In genomic region chr8:117445507-117445906, GRCm38 (mm10) we compare ENCODE assay signal across 26 mouse cellular contexts. TPM values are rescaled to one million over a fixed set of nuclear protein-coding genes. Genes with fewer than 3 reads are reported as not detected.
DNase-seq lines count a peak whose midpoint lies in the region; ATAC-seq lines count a peak whose summit lies in the region.
"Had no signal": no experiment of that assay in that cellular context is flagged by ENCODE, and none has a peak within 500 bp of the region (broad histone marks: within the 10 kb centered on the region; RNA-seq: fewer than 3 reads in every experiment).

No protein-coding gene starts in this region.

- H3K4me3 ChIP-seq in embryonic facial prominence, embryonic 12.5 days, result no peak overlapping the region
- no peak overlapping the region for H3K4me3 ChIP-seq in embryonic facial prominence, embryonic 10.5 days
- no peak overlapping the region for H3K4me3 ChIP-seq in limb, embryonic 12.5 days (replicated peaks)
- H3K4me3 ChIP-seq in limb, embryonic 10.5 days, result no peak overlapping the region
- no peak overlapping the region for H3K4me3 ChIP-seq in hindbrain, embryonic 12.5 days
- H3K4me3 ChIP-seq in midbrain, embryonic 16.5 days (ENCODE audit: low read depth, low read length), result no peak overlapping the region
- H3K4me3 ChIP-seq: embryonic facial prominence, embryonic 13.5 days; heart, embryonic 13.5 days; kidney, embryonic 15.5 days; limb, embryonic 15.5 days; liver, embryonic 15.5 days; lung, embryonic 15.5 days; myocyte had no signal

- H3K9me3 ChIP-seq in embryonic facial prominence, embryonic 12.5 days, result no peaks in the 10 kb centered on the region
- H3K9me3 ChIP-seq in embryonic facial prominence, embryonic 10.5 days, result no peaks in the 10 kb centered on the region
- H3K9me3 ChIP-seq in limb, embryonic 12.5 days, result no peaks in the 10 kb centered on the region
- no peaks in the 10 kb centered on the region for H3K9me3 ChIP-seq in limb, embryonic 10.5 days (replicated peaks)
- H3K9me3 ChIP-seq in hindbrain, embryonic 12.5 days (replicated peaks), result no peaks in the 10 kb centered on the region
- no peaks in the 10 kb centered on the region for H3K9me3 ChIP-seq in midbrain, embryonic 16.5 days (replicated peaks; ENCODE audit: control insufficient read depth, low read length, poor library complexity, severe bottlenecking)
- H3K9me3 ChIP-seq: embryonic facial prominence, embryonic 13.5 days; heart, embryonic 13.5 days; kidney, embryonic 15.5 days; limb, embryonic 15.5 days; liver, embryonic 15.5 days; lung, embryonic 15.5 days had no signal

- H3K9ac ChIP-seq in embryonic facial prominence, embryonic 12.5 days, result no peak overlapping the region
- H3K9ac ChIP-seq in limb, embryonic 12.5 days (replicated peaks), result no peak overlapping the region
- no peak overlapping the region for H3K9ac ChIP-seq in hindbrain, embryonic 12.5 days
- H3K9ac ChIP-seq in midbrain, embryonic 16.5 days (ENCODE audit: low read depth, low read length), result no peak overlapping the region
- H3K9ac ChIP-seq: embryonic facial prominence, embryonic 13.5 days; heart, embryonic 13.5 days; kidney, embryonic 15.5 days; limb, embryonic 15.5 days; liver, embryonic 15.5 days; lung, embryonic 15.5 days had no signal

- no peak overlapping the region for H3K4me2 ChIP-seq in embryonic facial prominence, embryonic 12.5 days (replicated peaks)
- no peak overlapping the region for H3K4me2 ChIP-seq in limb, embryonic 12.5 days
- H3K4me2 ChIP-seq in hindbrain, embryonic 12.5 days (replicated peaks), result no peak overlapping the region
- H3K4me2 ChIP-seq in midbrain, embryonic 16.5 days (ENCODE audit: low read length), result no peak overlapping the region
- H3K4me2 ChIP-seq: embryonic facial prominence, embryonic 13.5 days; heart, embryonic 13.5 days; kidney, embryonic 15.5 days; limb, embryonic 15.5 days; liver, embryonic 15.5 days; lung, embryonic 15.5 days had no signal

- H3K27ac ChIP-seq in embryonic facial prominence, embryonic 12.5 days, result 0 out of 2 replicates have a peak overlapping the region, but pooled peaks have one; percentile 13
- H3K27ac ChIP-seq in embryonic facial prominence, embryonic 10.5 days (replicated peaks), result no peak overlapping the region
- H3K27ac ChIP-seq in limb, embryonic 12.5 days, result 0 out of 2 replicates have a peak overlapping the region, but pooled peaks have one; percentile 41
- no peak overlapping the region for H3K27ac ChIP-seq in limb, embryonic 10.5 days
- peak overlapping the region; percentile 79 for H3K27ac ChIP-seq in hindbrain, embryonic 12.5 days
- H3K27ac ChIP-seq in midbrain, embryonic 16.5 days (ENCODE audit: low read length), result no peak overlapping the region
- H3K27ac ChIP-seq: embryonic facial prominence, embryonic 13.5 days; heart, embryonic 13.5 days; kidney, embryonic 15.5 days; liver, embryonic 15.5 days; lung, embryonic 15.5 days had no signal

- H3K36me3 ChIP-seq in embryonic facial prominence, embryonic 12.5 days, result peaks cover 53% of the 10 kb centered on the region
- H3K36me3 ChIP-seq in embryonic facial prominence, embryonic 10.5 days (replicated peaks), result peaks cover 77% of the 10 kb centered on the region
- H3K36me3 ChIP-seq in limb, embryonic 12.5 days, result peaks cover 64% of the 10 kb centered on the region
- peaks cover 74% of the 10 kb centered on the region for H3K36me3 ChIP-seq in limb, embryonic 10.5 days
- peaks cover 57% of the 10 kb centered on the region for H3K36me3 ChIP-seq in hindbrain, embryonic 12.5 days
- peaks cover 13% of the 10 kb centered on the region for H3K36me3 ChIP-seq in midbrain, embryonic 16.5 days (ENCODE audit: control insufficient read depth, insufficient read depth, low read length)

- H3K4me1 ChIP-seq in embryonic facial prominence, embryonic 12.5 days, result peaks cover 6% of the 10 kb centered on the region; the same call in 1 of the 2 replicates
- H3K4me1 ChIP-seq in embryonic facial prominence, embryonic 10.5 days, result peaks cover 19% of the 10 kb centered on the region
- H3K4me1 ChIP-seq in limb, embryonic 12.5 days (replicated peaks), result peaks cover 18% of the 10 kb centered on the region
- H3K4me1 ChIP-seq in limb, embryonic 10.5 days, result peaks cover 24% of the 10 kb centered on the region
- peaks cover 31% of the 10 kb centered on the region for H3K4me1 ChIP-seq in hindbrain, embryonic 12.5 days
- peaks cover 2% of the 10 kb centered on the region; the same call in 1 of the 2 replicates for H3K4me1 ChIP-seq in midbrain, embryonic 16.5 days (ENCODE audit: control insufficient read depth, insufficient read depth, low read length)
- H3K4me1 ChIP-seq: embryonic facial prominence, embryonic 13.5 days; kidney, embryonic 15.5 days; lung, embryonic 15.5 days had no signal

- no peak for DNase-seq in embryonic facial prominence, embryonic 10.5 days (ENCODE audit: low spot score)
- no peak for DNase-seq in limb, embryonic 10.5 days (ENCODE audit: low spot score)
- no peak for DNase-seq in frontal cortex, postnatal 25 days (ENCODE audit: low spot score in 2 of 2)
- no peak for DNase-seq in kidney, postnatal 14 days
- DNase-seq: adrenal gland, postnatal 10 days; cerebellum, adult 18-20 months; cerebellum, postnatal 14 days; gastrocnemius, postnatal 14 days; heart, adult 11 months; heart, postnatal 14 days; kidney, adult 11 months; kidney, postnatal 4 days; lung, postnatal 4 days; thymus, postnatal 14 days had no signal

- WGBS in embryonic facial prominence, embryonic 12.5 days, result 78% methylated on average over 5 of the region's 5 CpGs
- WGBS in embryonic facial prominence, embryonic 10.5 days, result 80% methylated on average over 5 of the region's 5 CpGs
- 63% methylated on average over 5 of the region's 5 CpGs for WGBS in limb, embryonic 12.5 days
- WGBS in limb, embryonic 10.5 days, result 81% methylated on average over 5 of the region's 5 CpGs
- WGBS in hindbrain, embryonic 12.5 days, result 64% methylated on average over 5 of the region's 5 CpGs
- 74% methylated on average over 5 of the region's 5 CpGs for WGBS in midbrain, embryonic 16.5 days

- ATAC-seq in embryonic facial prominence, embryonic 12.5 days (ENCODE audit: insufficient number of reproducible peaks, insufficient read depth, low FRiP score, low TSS enrichment), result no peak
- ATAC-seq in limb, embryonic 12.5 days (ENCODE audit: insufficient number of reproducible peaks, insufficient read depth, low FRiP score, low TSS enrichment, low read depth), result no peak; the same call in 1 of the 2 replicates
- peak; percentile 62; the same call in 1 of the 2 replicates for ATAC-seq in hindbrain, embryonic 12.5 days (ENCODE audit: low FRiP score)
- ATAC-seq in midbrain, embryonic 16.5 days, result 0 out of 2 replicates have a peak, but pooled peaks have one; percentile 29
- ATAC-seq: activated CD4-positive, CD25-positive, alpha-beta regulatory T cell, adult 4 months had no signal

- H3K27me3 ChIP-seq in embryonic facial prominence, embryonic 12.5 days, result no peaks in the 10 kb centered on the region
- no peaks in the 10 kb centered on the region for H3K27me3 ChIP-seq in embryonic facial prominence, embryonic 10.5 days (replicated peaks; ENCODE audit: low read depth, poor library complexity, severe bottlenecking)
- no peaks in the 10 kb centered on the region for H3K27me3 ChIP-seq in limb, embryonic 12.5 days
- H3K27me3 ChIP-seq in limb, embryonic 10.5 days (ENCODE audit: low read depth, poor library complexity, severe bottlenecking), result no peaks in the 10 kb centered on the region
- H3K27me3 ChIP-seq in hindbrain, embryonic 12.5 days, result no peaks in the 10 kb centered on the region
- H3K27me3 ChIP-seq in midbrain, embryonic 16.5 days (ENCODE audit: control insufficient read depth, insufficient read depth, low read depth, low read length), result no peaks in the 10 kb centered on the region
- H3K27me3 ChIP-seq: embryonic facial prominence, embryonic 13.5 days; heart, embryonic 13.5 days; kidney, embryonic 15.5 days; limb, embryonic 15.5 days; liver, embryonic 15.5 days; lung, embryonic 15.5 days had no signal

RNA-seq across cellular contexts. Expression of gene Plcg2, which starts 52.6 kb away (rescaled TPM):
- 2.4 and 2.8 TPM in 2 replicates for polyA plus RNA-seq in embryonic facial prominence, embryonic 12.5 days (2016; fragmentation: Nextera tagmentation; extraction: Ambion mirVana)
- polyA plus RNA-seq in embryonic facial prominence, embryonic 10.5 days (2016; fragmentation: Nextera tagmentation; extraction: Ambion mirVana), result 5.4 and 5.8 TPM in 2 replicates
- polyA plus RNA-seq in limb, embryonic 12.5 days (2016; fragmentation: Nextera tagmentation; extraction: Ambion mirVana), result 2.4 and 2.6 TPM in 2 replicates
- 6.0 and 10.0 TPM in 2 replicates for polyA plus RNA-seq in limb, embryonic 10.5 days (2016; fragmentation: Nextera tagmentation; extraction: Ambion mirVana)
- 2.0 and 2.2 TPM in 2 replicates for polyA plus RNA-seq in hindbrain, embryonic 12.5 days (2016; fragmentation: Nextera tagmentation; extraction: Ambion mirVana)
- polyA plus RNA-seq in midbrain, embryonic 16.5 days (2015; fragmentation: Nextera tagmentation; extraction: Ambion mirVana), result 0.89 and 1.2 TPM in 2 replicates

Comparison
In these comparisons a context has a peak if more than half of its experiments do, and no peak if none do; other contexts are left out.
1. H3K27ac ChIP-seq: peak in embryonic facial prominence, embryonic 12.5 days (single experiment), limb, embryonic 12.5 days (single experiment) and hindbrain, embryonic 12.5 days (single experiment); none in embryonic facial prominence, embryonic 10.5 days (single experiment), limb, embryonic 10.5 days (single experiment) and midbrain, embryonic 16.5 days (single experiment).
2. ATAC-seq: peak in hindbrain, embryonic 12.5 days (single experiment) and midbrain, embryonic 16.5 days (single experiment); none in embryonic facial prominence, embryonic 12.5 days (single experiment) and limb, embryonic 12.5 days (single experiment).